Mouse (Mus musculus) layer of hippocampus, postnatal 10 days (tissue): Measurements from ENCODE around the gene Atxn3. TPM values are rescaled to one million over a fixed set of nuclear protein-coding genes. Genes with fewer than 3 reads are reported as not detected.

Experiments used
- DNase-seq, 2 experiments: peaks; one replicate each; pipeline ENCODE4 v3.0.0; 2021; ENCODE audit warnings: low spot score in 2 of 2
- total RNA-seq, 2 experiments: library from RNA; stranded (reverse); gene quantifications; 2 replicates each; pipeline ENCODE4 v1.2.3; 2021

Gene Atxn3
- total RNA-seq, 2 experiments from 2014 or later = 20.4 to 21.9 TPM

DNA sequence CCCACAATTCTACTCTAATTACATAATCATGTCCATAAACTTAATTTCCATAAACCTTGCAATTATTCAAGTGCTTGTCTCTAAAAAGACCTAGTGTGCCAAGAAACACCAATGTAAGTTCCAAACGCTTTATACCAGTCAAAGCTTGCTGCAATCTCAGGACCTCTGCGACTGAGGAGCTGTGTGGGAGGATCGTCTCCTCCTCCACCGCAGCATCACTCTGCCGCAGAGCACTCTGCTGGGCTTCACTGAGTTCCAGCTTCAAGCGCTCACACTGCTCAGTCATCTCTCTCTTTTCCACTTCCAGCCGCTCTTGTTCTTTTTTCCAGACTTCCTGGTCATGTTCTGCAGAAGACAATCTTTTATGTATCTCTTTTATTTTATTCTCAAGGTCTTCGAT, 64.8 kb downstream of the Atxn3 start:
- DNase-seq = no peak

DNA sequence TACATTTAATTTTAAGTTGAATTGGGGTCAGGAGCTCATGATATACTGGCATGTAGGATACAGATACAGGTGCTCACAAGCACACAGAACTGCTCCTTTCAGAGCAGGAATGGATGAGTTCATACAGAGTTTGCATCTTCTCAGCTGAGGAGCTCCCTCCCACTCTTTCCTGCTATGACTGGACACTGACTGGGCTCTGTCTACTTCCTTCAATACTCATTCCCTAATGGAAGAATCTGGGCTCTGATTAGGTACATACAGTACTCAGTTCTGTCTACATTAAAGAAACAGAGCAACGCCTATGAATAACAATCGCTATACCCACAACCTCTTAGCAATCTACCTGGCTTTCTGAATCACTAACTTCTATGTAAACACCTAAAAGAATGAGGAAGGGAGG, 65.2 kb downstream of the Atxn3 start:
- no peak for DNase-seq

DNA sequence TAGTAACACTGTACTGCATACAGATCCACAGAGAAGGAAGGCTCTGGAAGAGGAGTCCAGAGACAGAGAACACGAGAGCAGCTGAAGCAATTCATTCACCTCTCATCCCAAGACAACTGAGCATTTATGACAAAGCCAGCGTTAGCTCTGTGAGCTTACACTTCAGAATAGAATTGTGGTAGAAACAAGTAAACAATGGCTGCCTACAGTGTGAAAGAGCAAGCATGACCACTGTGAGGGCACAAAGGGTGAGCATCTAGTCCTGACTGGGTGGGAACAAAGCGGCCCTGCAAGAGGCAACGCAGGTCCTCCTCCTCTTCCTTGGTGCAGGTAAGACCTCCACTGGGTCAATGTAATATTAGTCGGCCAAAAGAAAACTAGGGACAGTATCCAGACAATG, 67.0 kb downstream of the Atxn3 start:
- no peak for DNase-seq

DNA sequence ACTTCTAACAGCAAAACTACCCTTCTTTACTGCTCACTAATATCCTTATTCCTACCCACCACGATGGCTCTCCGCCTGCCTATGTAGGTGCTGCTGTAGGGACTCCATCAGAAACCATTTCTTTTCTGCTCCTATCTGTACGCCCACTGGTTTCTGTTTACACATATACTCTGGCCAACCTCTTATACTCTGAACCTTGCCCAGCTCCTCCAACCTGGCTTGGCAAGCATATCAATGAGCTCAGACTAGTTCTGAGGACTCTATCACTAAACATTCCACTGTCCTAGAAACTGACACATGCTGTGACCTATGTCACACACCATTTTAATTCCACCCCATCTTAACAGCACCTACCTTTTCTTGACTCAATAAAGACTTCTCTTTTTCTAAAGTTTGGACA, 68.7 kb downstream of the Atxn3 start:
- no peak for DNase-seq

DNA sequence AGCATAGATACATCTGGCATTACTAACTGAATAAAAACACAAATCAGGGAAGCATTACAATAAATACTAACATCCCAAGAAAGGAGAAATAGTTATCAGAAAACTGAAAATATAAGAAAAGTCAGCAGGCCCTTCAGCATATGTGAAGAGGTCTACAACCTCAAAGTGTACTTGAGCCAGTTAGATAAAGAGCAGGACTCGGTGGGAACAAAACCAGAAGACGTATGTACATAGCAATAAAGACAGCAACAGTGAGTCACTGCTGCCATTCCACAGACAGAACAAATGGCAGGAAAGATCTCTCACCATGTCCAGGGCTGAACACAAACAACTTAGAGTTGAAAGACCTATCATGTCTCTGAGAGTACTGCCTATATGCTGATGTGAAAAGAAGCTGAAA, 69.7 kb downstream of the Atxn3 start:
- no peak for DNase-seq

DNA sequence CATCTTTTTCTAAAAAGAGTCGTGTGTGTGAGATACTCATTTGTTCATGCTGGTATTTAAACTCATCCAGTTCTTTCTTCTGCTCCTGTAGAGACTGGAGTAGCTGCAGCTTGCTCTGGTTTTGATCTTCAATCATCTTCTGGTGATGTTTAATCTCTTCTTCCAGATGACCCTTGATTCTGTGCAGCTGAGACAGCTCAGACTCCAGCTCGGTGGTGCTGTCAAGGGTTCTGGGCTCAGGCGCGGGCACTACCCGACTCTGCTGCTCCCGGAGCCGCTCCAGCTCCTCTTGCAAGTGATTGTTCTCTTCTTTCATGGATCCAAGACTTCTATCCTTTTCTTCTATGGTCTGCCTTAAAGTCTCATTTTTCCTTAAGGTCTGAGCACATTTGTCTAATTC, 73.1 kb downstream of the Atxn3 start:
- no peak for DNase-seq

DNA sequence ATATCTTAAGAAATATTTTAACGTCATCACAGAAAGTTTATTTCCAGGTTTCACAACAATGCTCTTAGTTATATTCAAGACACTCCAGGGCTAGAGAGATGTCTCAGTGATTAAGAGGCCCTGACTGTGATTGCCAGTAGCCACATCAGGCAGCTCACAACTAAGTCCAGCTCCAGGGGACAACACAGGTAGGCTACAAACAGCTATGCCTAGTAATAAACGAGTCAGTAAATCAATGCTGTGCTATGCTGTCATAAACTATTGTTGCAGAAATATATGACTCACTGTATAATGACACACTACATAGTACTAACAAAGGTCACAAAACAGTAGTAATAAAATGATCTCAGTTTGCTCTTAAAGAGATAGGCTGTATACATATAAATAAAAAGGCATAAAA, 81.7 kb downstream of the Atxn3 start:
- DNase-seq = no peak

DNA sequence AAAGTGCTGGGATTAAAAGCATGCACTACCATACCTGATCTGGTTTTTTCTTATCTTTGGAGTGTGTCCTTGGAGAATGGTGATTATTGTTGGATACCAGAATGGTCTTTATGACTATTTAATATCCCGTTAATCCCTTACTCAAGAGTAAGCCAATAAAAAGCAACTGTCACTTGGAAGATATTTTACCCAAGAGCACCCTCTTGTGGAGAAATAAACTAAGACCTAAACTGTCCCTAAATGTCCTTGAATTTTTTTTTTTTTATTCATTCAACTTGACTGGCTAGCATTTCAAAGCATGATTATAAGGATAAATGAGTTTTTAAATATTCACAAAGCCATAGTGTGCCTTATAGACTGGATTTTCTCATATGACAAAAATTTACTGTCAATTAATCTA, 82.9 kb downstream of the Atxn3 start:
- no peak for DNase-seq

Other genes with a start within 250 kb of the Atxn3 start
- gene Tc2n, start 239.7 kb downstream of the Atxn3 start, total RNA-seq = under 1 TPM; 0.27 to 0.53 TPM
- 10 to 100 TPM; 13.8 to 15.3 TPM for gene Fbln5, start 139.2 kb downstream of the Atxn3 start, total RNA-seq
- 10 to 100 TPM; 25.0 to 25.9 TPM for gene Trip11, start 45.0 kb downstream of the Atxn3 start, total RNA-seq
- 10 to 100 TPM; 35.9 to 36.7 TPM for gene Cpsf2, start 17.7 kb upstream of the Atxn3 start, total RNA-seq
- 10 to 100 TPM; 17.2 to 17.5 TPM for gene Slc24a4, start 170.5 kb upstream of the Atxn3 start, total RNA-seq